Mouse (Mus musculus): ENCODE results near the gene Cldn15.

DNA sequence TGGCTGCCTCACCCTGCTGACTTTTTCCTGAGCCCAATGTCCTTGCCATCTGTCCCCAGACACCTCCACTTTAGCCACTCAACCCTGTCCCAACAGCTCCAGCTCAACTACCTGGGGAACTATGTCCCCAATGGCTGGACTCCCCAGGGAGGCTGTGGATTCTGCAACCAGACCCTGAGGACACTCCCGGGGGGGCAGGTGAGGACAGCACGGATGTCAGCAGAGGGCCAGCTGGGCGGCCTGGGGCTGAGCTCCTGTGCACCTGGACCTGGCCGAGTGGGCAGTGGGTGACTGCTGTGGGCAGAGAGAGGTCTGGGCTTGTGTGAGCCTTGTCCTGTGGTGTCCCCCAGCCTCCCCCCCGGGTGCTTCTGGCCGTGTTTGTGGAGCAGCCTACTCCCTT lies 23.4 kb downstream of the Cldn15 start:
- no peak for TF ChIP-seq CTCF (IDR thresholded peaks at IDR 0.05; ENCODE audit: low read depth)
- TF ChIP-seq EP300 (optimal IDR thresholded peaks at IDR 0.05) = no peak
